Mouse (Mus musculus): ENCODE measurements around the gene Parl. TPM values are rescaled to one million over a fixed set of nuclear protein-coding genes. Genes with fewer than 3 reads are reported as not detected.

Gene Parl
- 10 to 100 TPM; 57.2 to 67.8 (median 60.5) TPM for total RNA-seq (2022)

GRCm38 (mm10) chr16:20301770-20302649, at the start of gene Parl:
Gene Parl (minus strand): TSS chr16:20302387.
- peak; percentile 57 to 70 for DNase-seq (ENCODE audit: low spot score in 2 of 2)

- DNase-seq (ENCODE audit: low spot score in 2 of 2): no peak
These were observed 43.3 kb upstream of the Parl start for GRCm38 (mm10) chr16:20345464-20345863.

- DNase-seq (ENCODE audit: low spot score in 2 of 2): no peak
These were observed 36.4 kb upstream of the Parl start for GRCm38 (mm10) chr16:20338616-20339015.

- DNase-seq (ENCODE audit: low spot score in 2 of 2): no peak
These were observed 32.7 kb upstream of the Parl start for GRCm38 (mm10) chr16:20334918-20335317.

GRCm38 (mm10) chr16:20328306-20328705, 26.1 kb upstream of the Parl start:
- DNase-seq (ENCODE audit: low spot score in 2 of 2): no peak

GRCm38 (mm10) chr16:20325286-20325685, 23.1 kb upstream of the Parl start, which contains the start of gene Cyp2ab1:
Gene Cyp2ab1 (minus strand): TSS chr16:20325404.
- no peak for DNase-seq (ENCODE audit: low spot score in 2 of 2)

- DNase-seq (ENCODE audit: low spot score in 2 of 2): no peak
These were observed 21.7 kb upstream of the Parl start for GRCm38 (mm10) chr16:20323907-20324306.

- DNase-seq (ENCODE audit: low spot score in 2 of 2): no peak
These were observed 20.1 kb upstream of the Parl start for GRCm38 (mm10) chr16:20322274-20322673.

- DNase-seq (ENCODE audit: low spot score in 2 of 2): no peak
These were observed 14.6 kb upstream of the Parl start for GRCm38 (mm10) chr16:20316770-20317169.

- no peak for DNase-seq (ENCODE audit: low spot score in 2 of 2)
These were observed 13.1 kb upstream of the Parl start for GRCm38 (mm10) chr16:20315266-20315665.

- no peak for DNase-seq (ENCODE audit: low spot score in 2 of 2)
These were observed 10.1 kb upstream of the Parl start for GRCm38 (mm10) chr16:20312272-20312671.

GRCm38 (mm10) chr16:20300076-20300475, 2.1 kb downstream of the Parl start:
- DNase-seq (ENCODE audit: low spot score in 2 of 2): no peak

- no peak for DNase-seq (ENCODE audit: low spot score in 2 of 2)
These were observed 21.9 kb downstream of the Parl start for GRCm38 (mm10) chr16:20280238-20280637.

- DNase-seq (ENCODE audit: low spot score in 2 of 2): no peak
These were observed 22.8 kb downstream of the Parl start for GRCm38 (mm10) chr16:20279395-20279794.

GRCm38 (mm10) chr16:20272994-20273393, 29.2 kb downstream of the Parl start:
- DNase-seq (ENCODE audit: low spot score in 2 of 2): no peak

GRCm38 (mm10) chr16:20271339-20271738, 30.8 kb downstream of the Parl start:
- DNase-seq (ENCODE audit: low spot score in 2 of 2): no peak

- no peak for DNase-seq (ENCODE audit: low spot score in 2 of 2)
These were observed 37.1 kb downstream of the Parl start for GRCm38 (mm10) chr16:20265089-20265488.

GRCm38 (mm10) chr16:20257926-20258325, 44.3 kb downstream of the Parl start:
- no peak for DNase-seq (ENCODE audit: low spot score in 2 of 2)

GRCm38 (mm10) chr16:20248442-20249174, 53.6 kb downstream of the Parl start:
- DNase-seq (ENCODE audit: low spot score in 2 of 2): no peak

GRCm38 (mm10) chr16:20247103-20247502, 55.1 kb downstream of the Parl start:
- DNase-seq (ENCODE audit: low spot score in 2 of 2): no peak

- DNase-seq (ENCODE audit: low spot score in 2 of 2): peak in 1 of 2 experiments; percentile 6
These were observed 61.4 kb downstream of the Parl start, which contains the start of gene Map6d1 for GRCm38 (mm10) chr16:20240468-20241414. Gene Map6d1 (minus strand): TSS chr16:20241358.

All from gastrocnemius, adult 8-10 months (tissue).